Mouse (Mus musculus) splenic B cell, adult 2 months (primary cell): ENCODE data around the gene Trim14.

Experiments used
- DNase-seq: peaks from one replicate; pipeline ENCODE4 v3.0.0-alpha.2; 2011; ENCODE audit warnings: low read depth, low spot score
- H3K27me3 ChIP-seq: 2 replicates; pipeline ENCODE4 v1.6.1; 2012; ENCODE audit warnings: mild to moderate bottlenecking, low read length, moderate library complexity, mixed read lengths; ENCODE audit not compliant: control insufficient read depth, poor library complexity, insufficient read depth, severe bottlenecking
- H3K36me3 ChIP-seq: 2 replicates; pipeline ENCODE4 v1.6.1; 2012; ENCODE audit warnings: mild to moderate bottlenecking, low read length, moderate library complexity, mixed read lengths; ENCODE audit not compliant: control insufficient read depth, poor library complexity, insufficient read depth, severe bottlenecking

Gene Trim14

GRCm38 (mm10) chr4:46569671-46570070, 33.7 kb upstream of the Trim14 start:
- Histone ChIP-seq H3K27me3 (no peaks in the 10 kb centered on the region), H3K36me3 (peaks cover 3% of the 10 kb centered on the region; the same call in 1 of the 2 replicates)
- no peak for DNase-seq

GRCm38 (mm10) chr4:46568169-46568568, 32.2 kb upstream of the Trim14 start:
- Histone ChIP-seq H3K36me3 (peaks cover 3% of the 10 kb centered on the region; the same call in 1 of the 2 replicates), H3K27me3 (no peaks in the 10 kb centered on the region)
- no peak for DNase-seq

- Histone ChIP-seq H3K36me3 (peaks cover 3% of the 10 kb centered on the region; the same call in 1 of the 2 replicates), H3K27me3 (no peaks in the 10 kb centered on the region)
- DNase-seq, result peak; percentile 35
These were observed 31.2 kb upstream of the Trim14 start for GRCm38 (mm10) chr4:46566931-46567671.

- H3K27me3 ChIP-seq, result no peaks in the 10 kb centered on the region
- peaks cover 3% of the 10 kb centered on the region; the same call in 1 of the 2 replicates for H3K36me3 ChIP-seq
- no peak for DNase-seq
These were observed 29.5 kb upstream of the Trim14 start for GRCm38 (mm10) chr4:46565393-46565955.

- Histone ChIP-seq H3K27me3 (no peaks in the 10 kb centered on the region), H3K36me3 (peaks cover 4% of the 10 kb centered on the region; the same call in 1 of the 2 replicates)
- no peak for DNase-seq
These were observed 28.3 kb upstream of the Trim14 start for GRCm38 (mm10) chr4:46564247-46564646.

- Histone ChIP-seq H3K27me3 (no peaks in the 10 kb centered on the region), H3K36me3 (peaks cover 4% of the 10 kb centered on the region; the same call in 1 of the 2 replicates)
- peak; percentile 62 for DNase-seq
These were observed 27.9 kb upstream of the Trim14 start for GRCm38 (mm10) chr4:46563847-46564246.

GRCm38 (mm10) chr4:46562841-46563240, 26.9 kb upstream of the Trim14 start:
- no peak for DNase-seq
- Histone ChIP-seq H3K36me3 (peaks cover 1% of the 10 kb centered on the region; the same call in 1 of the 2 replicates), H3K27me3 (no peaks in the 10 kb centered on the region)

- no peaks in the 10 kb centered on the region for H3K27me3 ChIP-seq
- no peak for DNase-seq
- H3K36me3 ChIP-seq, result peaks cover 1% of the 10 kb centered on the region; the same call in 1 of the 2 replicates
These were observed 26.1 kb upstream of the Trim14 start for GRCm38 (mm10) chr4:46562037-46562436.

- peaks cover 1% of the 10 kb centered on the region; the same call in 1 of the 2 replicates for H3K36me3 ChIP-seq
- no peak for DNase-seq
- H3K27me3 ChIP-seq, result no peaks in the 10 kb centered on the region
These were observed 24.2 kb upstream of the Trim14 start for GRCm38 (mm10) chr4:46560069-46560705.

- DNase-seq, result peak; percentile 52
- Histone ChIP-seq H3K27me3 (no peaks in the 10 kb centered on the region), H3K36me3 (peaks cover 1% of the 10 kb centered on the region; the same call in 1 of the 2 replicates)
These were observed 23.0 kb upstream of the Trim14 start for GRCm38 (mm10) chr4:46558672-46559667.

GRCm38 (mm10) chr4:46556933-46557332, 21.0 kb upstream of the Trim14 start:
- DNase-seq, result no peak

GRCm38 (mm10) chr4:46555762-46556161, 19.8 kb upstream of the Trim14 start:
- DNase-seq, result peak; percentile 63
- no peaks in the 10 kb centered on the region for H3K27me3 ChIP-seq
- peaks cover 3% of the 10 kb centered on the region for H3K36me3 ChIP-seq

More at GRCm38 (mm10) chr4:46556933-46557332, 21.0 kb upstream of the Trim14 start:
- Histone ChIP-seq H3K27me3 (no peaks in the 10 kb centered on the region), H3K36me3 (peaks cover 1% of the 10 kb centered on the region; the same call in 1 of the 2 replicates)

- no peaks in the 10 kb centered on the region for H3K27me3 ChIP-seq
These were observed 18.5 kb upstream of the Trim14 start for GRCm38 (mm10) chr4:46554295-46555069.

More at GRCm38 (mm10) chr4:46554295-46555069, 18.5 kb upstream of the Trim14 start:
- peak; percentile 89 for DNase-seq
- peaks cover 2% of the 10 kb centered on the region for H3K36me3 ChIP-seq
